Mouse (Mus musculus) bone marrow macrophage, adult 2 months (primary cell): ENCODE measurements around the gene Jazf1.

Source experiments
- CTCF ChIP-seq: IDR thresholded peaks from 2 replicates; pipeline ENCODE4 v1.5.1; 2012; ENCODE audit warnings: low read depth, mild to moderate bottlenecking, low read length, moderate library complexity
- POLR2A ChIP-seq: IDR thresholded peaks from 2 replicates; pipeline ENCODE4 v1.6.1; 2012; ENCODE audit warnings: mild to moderate bottlenecking, low read depth, low read length, borderline replicate concordance

DNA sequence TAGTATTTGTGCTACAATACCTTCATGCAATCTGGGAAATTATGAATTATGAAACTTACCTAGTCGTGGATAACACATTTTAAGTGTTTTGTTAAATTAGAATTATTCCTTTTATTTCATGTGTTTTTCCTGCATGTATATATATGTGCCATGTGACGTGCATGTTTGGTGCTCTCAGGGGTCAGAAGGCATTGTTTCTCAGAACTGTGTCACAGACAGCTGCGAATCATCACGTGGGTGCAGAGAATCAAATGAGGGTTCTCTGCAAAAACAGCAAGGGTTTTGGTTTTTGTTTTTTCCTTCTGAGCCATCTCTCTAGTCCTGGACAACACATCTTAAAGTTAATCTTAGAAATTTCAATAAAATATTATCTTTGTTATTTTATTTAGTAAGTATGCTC, 250.4 kb downstream of the Jazf1 start:
- TF ChIP-seq CTCF (no peak), POLR2A (no peak)
